Mouse (Mus musculus): Measurements from ENCODE around the gene Nudt17. TPM values are rescaled to one million over a fixed set of nuclear protein-coding genes. Genes with fewer than 3 reads are reported as not detected.
A peak's percentile ranks its signal among the peaks of the same experiment; 100 is the strongest.
"Not testable (repeated sequence)": the region's sequence is repeated elsewhere in the genome, so short reads cannot be mapped to it uniquely, and the experiment has no call there.

The Nudt17 gene
- polyA plus RNA-seq, 1 experiment from 2014 or later, result 15.4 TPM

DNA sequence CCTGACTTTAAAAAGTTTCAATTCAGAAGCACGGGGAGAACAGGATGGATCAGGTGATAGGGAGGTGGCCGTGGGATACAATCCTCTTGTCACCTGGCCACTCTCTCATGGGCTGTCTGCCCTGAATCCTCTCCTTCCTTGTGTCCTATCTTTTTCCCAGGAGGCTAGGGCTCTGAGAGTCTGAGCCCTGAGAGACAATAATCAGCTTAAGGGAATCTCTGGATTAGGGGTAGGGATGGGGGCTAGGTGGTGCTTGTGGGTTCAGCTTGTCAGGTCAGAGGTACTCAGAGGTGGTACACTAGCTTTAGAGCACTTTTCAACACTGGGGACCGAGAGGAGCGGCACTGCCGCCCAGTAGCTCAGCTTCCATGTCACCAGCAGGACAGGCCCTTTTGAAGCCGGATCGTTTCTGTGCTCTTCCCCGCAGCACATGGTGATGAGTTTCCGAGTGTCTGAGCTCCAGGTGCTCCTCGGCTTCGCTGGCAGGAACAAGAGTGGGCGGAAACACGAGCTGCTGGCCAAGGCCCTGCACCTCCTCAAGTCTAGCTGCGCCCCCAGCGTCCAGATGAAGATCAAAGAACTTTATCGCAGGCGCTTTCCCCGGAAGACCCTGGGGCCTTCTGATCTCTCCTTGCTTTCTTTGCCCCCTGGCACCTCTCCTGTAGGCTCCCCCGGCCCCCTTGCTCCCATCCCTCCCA, 9.2 kb downstream of the Nudt17 start:
- Histone ChIP-seq H3K27me3 (replicated peaks) (no peaks in the 10 kb centered on the region), H3K27ac (no peak overlapping the region), H3K9ac (no peak overlapping the region), H3K4me2 (no peak overlapping the region), H3K36me3 (replicated peaks) (peaks cover 17% of the 10 kb centered on the region; the same call in 1 of the 2 replicates), H3K9me3 (no peaks in the 10 kb centered on the region), H3K4me1 (peaks cover 19% of the 10 kb centered on the region), H3K4me3 (no peak overlapping the region)
- 54% methylated on average over 19 of the region's 19 CpGs for WGBS
- ATAC-seq (replicated peaks), result no peak

DNA sequence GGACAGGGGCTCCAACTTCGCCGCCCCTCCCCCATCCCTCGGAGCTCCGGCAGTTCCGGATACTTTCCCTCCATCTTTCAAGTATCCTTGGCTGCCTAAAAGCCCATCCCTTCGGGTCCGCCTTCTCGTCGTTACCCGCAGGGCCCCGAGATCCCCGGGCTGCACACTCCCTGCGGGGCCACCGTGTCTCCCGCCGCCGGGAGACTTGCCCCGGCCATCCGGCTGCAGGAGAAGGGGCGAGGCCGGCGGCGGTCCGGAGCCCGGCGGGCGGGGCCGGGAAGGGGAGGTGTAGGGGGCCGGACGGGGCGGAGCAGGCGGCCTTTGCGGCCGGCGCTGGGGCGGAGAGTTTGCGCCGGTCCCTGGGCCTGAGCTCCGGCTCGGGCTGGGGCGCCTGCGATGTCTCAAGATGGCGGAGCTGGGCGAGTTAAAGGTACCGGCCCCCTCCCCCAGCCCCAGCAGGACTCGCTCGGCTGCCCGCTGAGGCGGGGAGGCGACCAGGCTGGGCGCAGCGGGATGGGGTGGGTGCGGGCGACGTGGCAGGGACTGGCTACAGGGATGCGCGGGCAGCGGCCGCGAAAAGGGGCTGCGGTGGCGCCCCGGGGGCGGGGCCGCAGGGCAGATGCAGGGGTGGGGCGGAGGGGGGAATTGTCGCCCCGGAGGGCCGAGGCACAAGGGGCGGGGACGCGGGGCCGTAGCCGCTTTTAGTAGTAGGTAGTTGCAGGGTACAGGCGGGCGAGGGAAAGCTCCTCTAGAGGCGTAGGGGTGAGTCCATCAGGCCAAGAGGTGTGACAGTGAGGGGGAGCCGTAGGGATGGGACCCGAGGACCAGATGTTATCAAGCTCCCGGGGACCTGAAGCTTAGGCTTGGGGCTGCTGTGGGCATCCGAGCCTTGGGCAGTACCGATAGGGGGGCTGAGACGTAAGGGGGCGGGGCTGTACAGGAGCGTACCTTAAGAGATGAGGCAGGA, 11.3 kb downstream of the Nudt17 start:
- peak overlapping the region; percentile 89 for H3K9ac ChIP-seq
- H3K27ac ChIP-seq, result peak overlapping the region; percentile 91
- under 1% methylated on average over 70 of the region's 85 CpGs for WGBS
- H3K36me3 ChIP-seq (replicated peaks), result 0 out of 2 replicates have a peak, but pooled peaks cover 4% of the 10 kb centered on the region
- H3K4me3 ChIP-seq, result peak overlapping the region; percentile 92
- peak; percentile 94 for ATAC-seq (replicated peaks)
- H3K4me2 ChIP-seq, result peak overlapping the region; percentile 90
- H3K4me1 ChIP-seq, result peaks cover 19% of the 10 kb centered on the region
- H3K27me3 ChIP-seq (replicated peaks), result no peaks in the 10 kb centered on the region
- no peaks in the 10 kb centered on the region for H3K9me3 ChIP-seq

DNA sequence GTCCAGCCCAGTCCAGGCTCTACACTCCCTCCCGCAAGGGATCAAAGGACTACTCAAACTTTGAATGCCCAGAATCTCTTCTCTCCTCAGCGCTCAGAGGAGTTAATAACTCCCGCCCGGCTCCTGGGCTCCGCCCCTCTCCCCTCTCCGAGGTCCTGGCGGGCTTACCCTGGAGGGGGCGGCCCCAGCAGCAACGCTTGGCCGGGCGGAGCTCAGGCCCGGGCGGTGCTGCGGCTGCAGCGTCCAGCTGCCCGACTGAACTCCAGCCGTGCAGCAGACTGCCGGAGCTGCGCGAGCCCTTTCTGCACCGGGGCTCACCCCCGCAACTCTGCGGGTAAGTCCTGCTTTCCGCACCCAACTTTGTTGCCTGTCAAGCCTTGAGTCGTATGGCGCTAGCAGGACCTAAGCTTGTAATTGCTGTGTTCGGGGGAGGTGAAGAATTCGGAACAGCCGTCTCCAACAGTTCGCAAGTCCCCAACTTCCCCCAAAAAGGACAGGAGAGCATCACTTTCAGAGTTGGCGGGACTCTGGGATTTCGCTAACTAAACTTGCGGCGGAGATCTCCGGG, 12.1 kb downstream of the Nudt17 start, which contains the start of gene Pias3:
TSS of gene Pias3 (plus strand) at position 187 of the 568 bp plus-strand sequence.
- Histone ChIP-seq H3K9ac (peak within 1 kb of the TSS; percentile 89), H3K36me3 (replicated peaks) (no peaks in the 10 kb centered on the region), H3K27ac (peak within 1 kb of the TSS; percentile 91), H3K9me3 (no peaks in the 10 kb centered on the region), H3K4me3 (peak within 1 kb of the TSS; percentile 92), H3K4me1 (peaks cover 19% of the 10 kb centered on the region), H3K27me3 (replicated peaks) (no peaks in the 10 kb centered on the region), H3K4me2 (peak within 1 kb of the TSS; percentile 90)
- WGBS, result 2% methylated on average over 33 of the region's 35 CpGs
- ATAC-seq (replicated peaks), result peak; percentile 67

DNA sequence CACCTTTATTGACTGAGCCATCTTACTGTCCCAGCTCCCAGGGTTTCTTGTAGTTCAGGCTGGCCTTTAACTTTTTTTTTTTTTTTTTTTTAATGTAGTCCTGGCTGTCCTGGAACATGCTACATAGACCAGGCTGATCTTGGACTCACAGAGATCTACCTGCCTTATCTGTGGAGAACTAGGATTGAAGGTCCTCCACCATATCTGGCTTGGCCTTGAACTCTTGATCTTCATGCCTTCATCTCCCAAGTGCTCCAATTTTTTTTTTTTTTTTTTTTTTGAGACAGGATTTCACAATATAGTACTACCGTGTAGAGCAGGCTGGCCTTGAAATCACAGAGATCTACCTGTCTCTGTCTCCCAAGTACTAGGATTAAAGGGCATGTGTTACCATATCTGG, 14.8 kb downstream of the Nudt17 start:
- H3K4me1 ChIP-seq, result peaks cover 20% of the 10 kb centered on the region
- no peaks in the 10 kb centered on the region for H3K27me3 ChIP-seq (replicated peaks)
- no peaks in the 10 kb centered on the region for H3K36me3 ChIP-seq (replicated peaks)
- H3K9ac ChIP-seq, result no peak overlapping the region
- no peak overlapping the region for H3K4me3 ChIP-seq
- no peak for ATAC-seq (replicated peaks)
- WGBS, result 85% methylated on average over 1 of the region's 1 CpGs
- H3K4me2 ChIP-seq, result no peak overlapping the region
- H3K9me3 ChIP-seq, result no peaks in the 10 kb centered on the region
- H3K27ac ChIP-seq, result no peak overlapping the region

DNA sequence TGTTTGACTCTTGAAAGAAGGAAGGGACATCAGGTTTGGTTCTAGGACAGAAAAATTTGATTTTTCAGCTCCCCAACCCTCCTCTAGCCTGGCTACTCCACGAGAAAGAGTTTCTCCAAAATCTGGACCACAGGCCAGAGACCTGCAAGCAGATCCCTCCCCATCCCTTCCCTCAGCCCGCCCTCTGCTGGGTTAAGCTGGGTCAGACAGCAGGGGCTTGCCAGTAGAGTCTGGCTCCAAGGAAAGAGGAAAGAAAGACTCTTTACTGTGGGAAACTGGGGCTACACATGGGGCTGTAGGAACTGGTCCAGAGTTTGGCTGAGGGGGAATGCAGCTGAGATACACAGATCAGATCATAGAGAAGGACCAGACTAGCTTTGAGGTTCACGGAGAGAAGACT, 15.9 kb downstream of the Nudt17 start:
- Histone ChIP-seq H3K27me3 (replicated peaks) (no peaks in the 10 kb centered on the region), H3K4me2 (no peak overlapping the region), H3K4me1 (peaks cover 12% of the 10 kb centered on the region), H3K36me3 (replicated peaks) (no peaks in the 10 kb centered on the region), H3K9ac (no peak overlapping the region), H3K4me3 (no peak overlapping the region), H3K27ac (no peak overlapping the region), H3K9me3 (no peaks in the 10 kb centered on the region)
- WGBS, result 12% methylated on average over 3 of the region's 3 CpGs
- no peak for ATAC-seq (replicated peaks)

DNA sequence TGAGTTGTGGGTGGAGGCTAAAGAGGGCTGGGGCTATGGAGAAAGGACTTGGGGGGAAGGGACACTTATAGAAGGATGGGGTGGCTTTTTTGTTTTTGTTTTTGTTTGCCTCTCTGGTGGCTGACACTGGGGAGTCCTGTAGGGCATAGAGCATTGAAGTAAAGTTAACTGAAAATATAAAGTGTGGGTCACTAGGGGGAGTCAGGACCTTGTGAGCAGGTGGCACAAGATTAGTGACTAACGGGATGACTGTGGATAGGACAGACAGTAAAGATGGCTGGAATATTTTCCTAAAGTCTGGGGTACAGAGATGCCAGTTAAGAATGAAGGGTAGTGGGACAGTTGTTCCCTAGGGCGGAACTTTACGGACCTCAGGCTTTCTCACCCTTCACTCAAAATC, 18.1 kb downstream of the Nudt17 start:
- Histone ChIP-seq H3K4me1 (0 out of 2 replicates have a peak, but pooled peaks cover 4% of the 10 kb centered on the region), H3K36me3 (replicated peaks) (no peaks in the 10 kb centered on the region), H3K27ac (no peak overlapping the region), H3K4me2 (no peak overlapping the region), H3K4me3 (no peak overlapping the region), H3K27me3 (replicated peaks) (no peaks in the 10 kb centered on the region), H3K9ac (no peak overlapping the region), H3K9me3 (no peaks in the 10 kb centered on the region)
- ATAC-seq (replicated peaks), result no peak
- 51% methylated on average over 3 of the region's 3 CpGs for WGBS

DNA sequence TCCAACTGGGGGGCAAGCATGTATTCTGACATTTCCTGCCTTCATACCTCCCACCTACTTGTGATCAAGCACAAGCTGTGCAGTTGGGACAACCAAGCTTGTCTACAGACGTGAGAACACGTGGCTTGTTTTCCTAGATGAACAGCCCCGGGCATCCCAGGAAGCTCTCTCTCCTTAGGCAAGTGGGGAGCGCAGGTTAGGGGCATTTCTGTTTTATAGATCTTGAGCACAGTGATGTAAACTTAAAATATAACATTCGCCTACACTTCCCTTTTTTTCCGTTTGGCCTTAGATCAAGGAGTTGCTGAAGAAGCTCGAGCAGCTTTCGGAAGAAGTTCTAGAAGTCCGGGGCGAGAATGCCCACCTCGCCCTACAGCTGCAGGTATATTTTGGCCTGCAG, 19.5 kb downstream of the Nudt17 start:
- Histone ChIP-seq H3K27ac (no peak overlapping the region), H3K4me2 (no peak overlapping the region), H3K4me3 (no peak overlapping the region), H3K9me3 (no peaks in the 10 kb centered on the region), H3K9ac (no peak overlapping the region), H3K36me3 (replicated peaks) (no peaks in the 10 kb centered on the region), H3K4me1 (0 out of 2 replicates have a peak, but pooled peaks cover 4% of the 10 kb centered on the region), H3K27me3 (replicated peaks) (no peaks in the 10 kb centered on the region)
- no peak for ATAC-seq (replicated peaks)
- WGBS, result 86% methylated on average over 11 of the region's 11 CpGs

DNA sequence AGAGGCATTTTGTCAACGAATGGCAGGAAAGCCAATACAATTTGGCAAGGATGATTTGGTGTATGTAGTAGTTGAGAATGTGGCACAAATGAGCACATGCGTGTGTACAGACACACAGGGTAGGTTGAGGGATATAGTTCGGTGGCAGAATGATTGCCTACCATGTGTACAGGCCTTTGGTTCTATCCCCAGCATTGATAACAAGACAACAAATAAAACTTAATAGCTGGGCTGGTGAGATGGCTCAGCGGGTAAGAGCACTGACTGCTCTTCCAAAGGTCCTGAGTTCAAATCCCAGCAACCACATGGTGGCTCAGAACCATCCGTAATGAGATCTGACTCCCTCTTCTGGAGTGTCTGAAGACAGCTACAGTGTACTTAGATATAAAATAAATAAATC, 22.3 kb downstream of the Nudt17 start:
- 96% methylated on average over 5 of the region's 5 CpGs for WGBS
- not testable (repeated sequence) for H3K4me1 ChIP-seq; H3K27ac ChIP-seq; H3K4me2 ChIP-seq; H3K27me3 ChIP-seq (replicated peaks); H3K9ac ChIP-seq; H3K36me3 ChIP-seq (replicated peaks); ATAC-seq (replicated peaks); H3K4me3 ChIP-seq; H3K9me3 ChIP-seq

DNA sequence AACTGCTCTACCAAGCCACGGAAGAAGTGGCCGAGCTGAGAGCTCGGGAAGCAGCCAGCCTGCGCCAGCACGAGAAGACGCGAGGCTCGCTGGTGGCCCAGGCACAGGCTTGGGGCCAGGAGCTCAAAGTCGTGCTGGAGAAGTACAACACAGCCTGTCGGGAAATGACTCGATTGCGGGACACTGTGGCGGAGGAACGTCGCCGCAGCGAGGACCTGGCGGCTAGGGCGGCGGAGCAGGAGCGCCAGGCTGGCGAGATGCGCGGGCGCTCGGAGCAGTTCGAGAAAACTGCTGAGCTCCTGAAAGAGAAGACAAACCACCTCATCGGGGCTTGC, 23.6 kb downstream of the Nudt17 start:
- no peak overlapping the region for H3K9ac ChIP-seq
- no peaks in the 10 kb centered on the region for H3K36me3 ChIP-seq (replicated peaks)
- WGBS, result 43% methylated on average over 28 of the region's 28 CpGs

DNA sequence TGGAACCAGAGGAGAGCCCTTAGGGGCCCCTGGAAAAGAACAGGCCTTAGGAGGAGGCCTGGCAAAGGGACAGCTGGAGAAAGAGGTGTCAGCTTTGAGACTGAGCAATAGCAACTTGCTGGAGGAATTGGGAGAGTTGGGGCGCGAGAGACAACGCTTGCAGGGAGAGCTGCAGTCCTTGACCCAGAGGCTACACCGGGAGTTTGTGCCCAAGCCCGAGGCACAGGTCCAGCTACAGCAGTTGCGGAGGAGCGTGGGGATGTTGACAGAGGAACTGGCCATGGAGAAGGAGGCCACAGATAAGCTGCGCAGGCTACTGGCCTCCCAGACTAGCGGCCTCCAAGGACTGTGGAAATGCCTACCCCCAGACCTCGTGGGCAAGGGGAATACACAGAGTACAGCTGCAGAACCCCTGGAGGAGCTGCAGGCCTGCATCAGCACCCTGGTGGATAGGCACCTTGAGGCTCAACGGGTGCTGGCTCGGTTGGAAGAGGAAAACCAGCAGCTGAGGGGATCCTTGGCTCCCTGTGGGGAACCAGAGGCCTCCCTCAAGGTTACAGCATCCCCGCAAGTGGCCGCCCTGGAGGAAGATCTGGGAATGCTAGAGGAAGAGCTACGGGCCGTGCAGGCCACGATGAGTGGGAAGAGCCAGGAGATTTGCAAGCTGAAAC, 24.1 kb downstream of the Nudt17 start:
- Histone ChIP-seq H3K4me3 (no peak overlapping the region), H3K4me2 (peak overlapping the region; percentile 43), H3K36me3 (replicated peaks) (no peaks in the 10 kb centered on the region), H3K9ac (no peak overlapping the region), H3K27me3 (replicated peaks) (no peaks in the 10 kb centered on the region), H3K27ac (no peak overlapping the region), H3K9me3 (no peaks in the 10 kb centered on the region), H3K4me1 (0 out of 2 replicates have a peak, but pooled peaks cover 10% of the 10 kb centered on the region)
- WGBS, result 61% methylated on average over 17 of the region's 17 CpGs
- no peak for ATAC-seq (replicated peaks)

More for the DNA sequence above, 23.6 kb downstream of the Nudt17 start:
- 0 out of 2 replicates have a peak, but pooled peaks cover 13% of the 10 kb centered on the region for H3K4me1 ChIP-seq
- no peaks in the 10 kb centered on the region for H3K27me3 ChIP-seq (replicated peaks)
- no peak for ATAC-seq (replicated peaks)
- H3K4me2 ChIP-seq, result peak overlapping the region; percentile 43
- H3K27ac ChIP-seq, result no peak overlapping the region
- no peaks in the 10 kb centered on the region for H3K9me3 ChIP-seq
- H3K4me3 ChIP-seq, result no peak overlapping the region

DNA sequence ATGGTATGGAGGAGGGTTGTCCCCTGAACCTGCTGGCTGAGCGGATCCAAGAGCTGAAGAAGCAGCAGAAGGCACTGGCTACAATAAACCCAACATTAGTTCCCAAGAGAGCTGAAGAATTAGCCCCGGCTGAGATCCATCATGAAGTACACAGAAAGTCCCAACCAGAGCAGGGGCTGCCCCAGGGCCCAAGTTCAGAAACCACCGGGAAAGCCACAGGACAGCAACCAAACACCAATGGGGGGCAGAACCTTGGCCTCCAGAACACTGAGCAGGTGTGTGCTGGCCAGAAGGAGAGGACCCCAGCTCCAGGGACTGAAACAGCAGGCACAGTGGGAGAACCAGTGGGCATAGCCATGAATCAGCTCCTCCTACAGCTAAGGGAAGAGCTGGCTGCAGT, 24.9 kb downstream of the Nudt17 start:
- ATAC-seq (replicated peaks), result no peak
- 86% methylated on average over 3 of the region's 3 CpGs for WGBS
- Histone ChIP-seq H3K4me2 (no peak overlapping the region), H3K9me3 (no peaks in the 10 kb centered on the region), H3K9ac (no peak overlapping the region), H3K27ac (no peak overlapping the region), H3K4me3 (no peak overlapping the region), H3K36me3 (replicated peaks) (no peaks in the 10 kb centered on the region), H3K27me3 (replicated peaks) (no peaks in the 10 kb centered on the region), H3K4me1 (0 out of 2 replicates have a peak, but pooled peaks cover 10% of the 10 kb centered on the region)
